Mouse (Mus musculus): ENCODE data around the gene Vegfa. TPM values are rescaled to one million over a fixed set of nuclear protein-coding genes. Genes with fewer than 3 reads are reported as not detected.

Gene Vegfa
- polyA plus RNA-seq, 1 experiment from 2014 or later, result 5.2 TPM

- no peaks in the 10 kb centered on the region for H3K36me3 ChIP-seq
- no peak for ATAC-seq (ENCODE audit: insufficient number of reproducible peaks, insufficient read depth, low FRiP score, low TSS enrichment)
- peaks cover 30% of the 10 kb centered on the region for H3K4me1 ChIP-seq
- no peak overlapping the region for H3K4me3 ChIP-seq
- no peak overlapping the region for H3K27ac ChIP-seq
- H3K9me3 ChIP-seq, result no peaks in the 10 kb centered on the region
- 82% methylated on average over 3 of the region's 3 CpGs for WGBS
- no peaks in the 10 kb centered on the region for H3K27me3 ChIP-seq
- no peak overlapping the region for H3K4me2 ChIP-seq (replicated peaks)
- H3K9ac ChIP-seq, result no peak overlapping the region
Measured at GRCm38 (mm10) chr17:46071531-46071930, 39.4 kb upstream of the Vegfa start.

DNA sequence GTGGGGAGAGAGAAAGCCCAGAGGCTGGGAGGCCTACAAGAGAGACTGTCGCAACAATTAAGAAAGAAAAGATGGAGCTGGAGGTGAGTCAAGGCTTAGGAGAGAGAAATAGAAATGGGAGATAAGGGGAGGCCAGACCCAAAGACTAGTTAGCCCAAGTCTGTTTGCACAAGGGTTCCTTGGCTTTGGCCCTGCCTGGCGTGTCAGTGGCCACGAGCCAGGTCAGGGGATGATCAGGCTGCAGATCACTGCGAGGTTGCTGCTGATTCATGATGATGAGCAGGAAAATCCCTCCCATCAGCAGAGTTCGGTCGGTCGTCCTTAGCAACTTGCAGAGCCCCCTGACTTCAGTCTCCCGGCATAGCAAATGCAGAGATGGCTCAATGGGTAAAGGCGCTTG, 37.9 kb upstream of the Vegfa start:
- 73% methylated on average over 9 of the region's 9 CpGs for WGBS
- no peak overlapping the region for H3K4me3 ChIP-seq
- H3K36me3 ChIP-seq, result no peaks in the 10 kb centered on the region
- ATAC-seq (ENCODE audit: insufficient number of reproducible peaks, insufficient read depth, low FRiP score, low TSS enrichment), result no peak
- no peak overlapping the region for H3K4me2 ChIP-seq (replicated peaks)
- H3K27ac ChIP-seq, result no peak overlapping the region
- peaks cover 29% of the 10 kb centered on the region for H3K4me1 ChIP-seq
- H3K27me3 ChIP-seq, result no peaks in the 10 kb centered on the region
- no peaks in the 10 kb centered on the region for H3K9me3 ChIP-seq
- no peak overlapping the region for H3K9ac ChIP-seq

GRCm38 (mm10) chr17:46063974-46064312, 31.8 kb upstream of the Vegfa start:
- 56% methylated on average over 6 of the region's 6 CpGs for WGBS
- peak overlapping the region; percentile 64 for H3K27ac ChIP-seq
- H3K9me3 ChIP-seq, result no peaks in the 10 kb centered on the region
- no peaks in the 10 kb centered on the region for H3K27me3 ChIP-seq
- H3K9ac ChIP-seq, result no peak overlapping the region
- ATAC-seq (ENCODE audit: insufficient number of reproducible peaks, insufficient read depth, low FRiP score, low TSS enrichment), result no peak
- H3K4me1 ChIP-seq, result peaks cover 14% of the 10 kb centered on the region
- H3K4me3 ChIP-seq, result no peak overlapping the region
- no peaks in the 10 kb centered on the region for H3K36me3 ChIP-seq
- no peak overlapping the region for H3K4me2 ChIP-seq (replicated peaks)

DNA sequence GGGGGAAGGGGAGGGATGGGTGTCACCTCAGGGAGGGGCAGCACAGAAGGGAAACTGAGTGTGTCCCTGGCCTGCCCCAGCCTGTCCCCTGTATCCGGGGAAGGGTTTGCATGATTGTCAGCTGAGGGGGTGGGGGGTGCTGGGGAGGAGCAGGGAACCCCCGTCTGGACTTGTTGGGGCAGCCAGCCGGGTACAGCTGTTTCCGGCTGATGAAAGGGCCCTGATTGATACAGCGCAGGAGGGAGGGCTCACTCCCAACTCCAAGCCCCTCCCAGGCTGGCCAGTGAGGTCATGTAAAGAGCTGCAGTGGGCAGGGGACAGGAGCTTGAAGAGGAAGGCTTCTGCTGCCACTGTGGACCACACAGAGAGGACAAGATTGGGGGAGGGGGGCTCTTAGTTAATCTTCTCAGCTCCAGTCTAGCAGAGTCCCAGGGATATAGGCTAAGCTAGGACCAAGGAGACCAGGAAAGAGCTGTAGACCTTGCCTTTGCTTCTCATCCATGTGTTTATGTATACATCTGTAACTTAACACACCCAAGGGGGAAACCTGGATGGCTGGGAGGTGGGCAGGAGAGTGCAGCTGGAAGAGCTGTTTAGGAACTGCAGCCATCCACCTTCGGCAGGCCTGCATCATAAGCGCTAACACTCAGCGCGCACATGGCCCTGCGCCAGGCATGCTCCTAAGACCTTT, 31.3 kb upstream of the Vegfa start:
- peak overlapping the region; percentile 64 for H3K27ac ChIP-seq
- 23% methylated on average over 10 of the region's 10 CpGs for whole genome bisulfite sequencing
- no peaks in the 10 kb centered on the region for H3K27me3 ChIP-seq
- peak; percentile 72; the same call in 1 of the 2 replicates for ATAC-seq (ENCODE audit: insufficient number of reproducible peaks, insufficient read depth, low FRiP score, low TSS enrichment)
- peak overlapping the region; percentile 27; the same call in 1 of the 2 replicates for H3K9ac ChIP-seq
- H3K4me1 ChIP-seq, result peaks cover 14% of the 10 kb centered on the region
- no peaks in the 10 kb centered on the region for H3K9me3 ChIP-seq
- no peaks in the 10 kb centered on the region for H3K36me3 ChIP-seq
- 0 out of 2 replicates have a peak overlapping the region, but pooled peaks have one; percentile 19 for H3K4me2 ChIP-seq (replicated peaks)
- H3K4me3 ChIP-seq, result no peak overlapping the region

- no peak for ATAC-seq (ENCODE audit: insufficient number of reproducible peaks, insufficient read depth, low FRiP score, low TSS enrichment)
- H3K4me1 ChIP-seq, result peaks cover 20% of the 10 kb centered on the region
- no peak overlapping the region for H3K4me3 ChIP-seq
- no peaks in the 10 kb centered on the region for H3K9me3 ChIP-seq
- no peak overlapping the region for H3K27ac ChIP-seq
- H3K36me3 ChIP-seq, result no peaks in the 10 kb centered on the region
- 70% methylated on average over 3 of the region's 3 CpGs for WGBS
- H3K9ac ChIP-seq, result no peak overlapping the region
- no peaks in the 10 kb centered on the region for H3K27me3 ChIP-seq
- H3K4me2 ChIP-seq (replicated peaks), result no peak overlapping the region
Measured at GRCm38 (mm10) chr17:46060253-46060652, 28.1 kb upstream of the Vegfa start.

- H3K4me2 ChIP-seq (replicated peaks), result no peak overlapping the region
- H3K9ac ChIP-seq, result no peak overlapping the region
- H3K4me1 ChIP-seq, result peaks cover 20% of the 10 kb centered on the region
- no peak overlapping the region for H3K4me3 ChIP-seq
- H3K27ac ChIP-seq, result no peak overlapping the region
- no peaks in the 10 kb centered on the region for H3K36me3 ChIP-seq
- 78% methylated on average over 15 of the region's 15 CpGs for WGBS
- no peak for ATAC-seq (ENCODE audit: insufficient number of reproducible peaks, insufficient read depth, low FRiP score, low TSS enrichment)
- no peaks in the 10 kb centered on the region for H3K9me3 ChIP-seq
- H3K27me3 ChIP-seq, result no peaks in the 10 kb centered on the region
Measured at GRCm38 (mm10) chr17:46059226-46059825, 27.2 kb upstream of the Vegfa start.

- peaks cover 13% of the 10 kb centered on the region for H3K4me1 ChIP-seq
- no peak overlapping the region for H3K4me2 ChIP-seq (replicated peaks)
- 0 out of 2 replicates have a peak overlapping the region, but pooled peaks have one; percentile 18 for H3K27ac ChIP-seq
- 41% methylated on average over 7 of the region's 7 CpGs for WGBS
- no peaks in the 10 kb centered on the region for H3K36me3 ChIP-seq
- no peak for ATAC-seq (ENCODE audit: insufficient number of reproducible peaks, insufficient read depth, low FRiP score, low TSS enrichment)
- no peak overlapping the region for H3K9ac ChIP-seq
- H3K4me3 ChIP-seq, result no peak overlapping the region
- no peaks in the 10 kb centered on the region for H3K9me3 ChIP-seq
- H3K27me3 ChIP-seq, result no peaks in the 10 kb centered on the region
Measured at GRCm38 (mm10) chr17:46056288-46056687, 24.1 kb upstream of the Vegfa start.

GRCm38 (mm10) chr17:46055736-46056135, 23.6 kb upstream of the Vegfa start:
- 0 out of 2 replicates have a peak overlapping the region, but pooled peaks have one; percentile 18 for H3K27ac ChIP-seq
- H3K4me2 ChIP-seq (replicated peaks), result no peak overlapping the region
- H3K4me3 ChIP-seq, result no peak overlapping the region
- no peak overlapping the region for H3K9ac ChIP-seq
- no peak for ATAC-seq (ENCODE audit: insufficient number of reproducible peaks, insufficient read depth, low FRiP score, low TSS enrichment)
- no peaks in the 10 kb centered on the region for H3K36me3 ChIP-seq
- H3K9me3 ChIP-seq, result no peaks in the 10 kb centered on the region
- H3K4me1 ChIP-seq, result peaks cover 13% of the 10 kb centered on the region
- H3K27me3 ChIP-seq, result no peaks in the 10 kb centered on the region
- 60% methylated on average over 7 of the region's 7 CpGs for WGBS

DNA sequence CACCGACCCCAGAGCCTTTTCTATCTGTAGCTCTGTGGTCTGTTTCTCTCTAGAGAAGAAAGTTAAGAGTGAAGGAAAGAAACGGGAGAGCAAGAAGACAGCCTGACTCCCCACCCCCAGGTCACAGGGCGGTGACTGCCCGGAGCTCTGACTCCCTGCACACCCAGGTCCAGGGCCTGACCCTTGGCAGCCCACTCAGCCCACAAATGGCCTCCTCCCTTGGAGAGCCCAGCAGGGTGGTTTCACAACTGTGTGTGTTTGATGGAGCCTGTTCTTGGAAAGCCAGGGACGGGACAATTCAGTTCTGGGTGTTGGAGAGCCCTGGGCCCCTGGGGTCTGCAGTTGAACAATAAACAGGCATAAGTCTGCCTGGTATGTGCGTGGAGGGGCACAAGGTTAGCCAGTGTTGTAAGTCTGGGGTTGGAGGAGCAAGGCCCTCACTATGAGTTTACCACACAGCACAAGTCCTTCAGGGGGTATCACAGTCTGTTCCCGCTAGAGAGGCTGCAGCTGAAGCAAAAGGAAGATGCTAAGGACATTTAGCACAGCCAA, 21.2 kb upstream of the Vegfa start:
- 69% methylated on average over 7 of the region's 7 CpGs for WGBS
- no peak overlapping the region for H3K9ac ChIP-seq
- H3K4me1 ChIP-seq, result peaks cover 21% of the 10 kb centered on the region
- no peak overlapping the region for H3K27ac ChIP-seq
- no peak overlapping the region for H3K4me2 ChIP-seq (replicated peaks)
- 0 out of 2 replicates have a peak, but pooled peaks cover under 1% of the 10 kb centered on the region for H3K9me3 ChIP-seq
- no peak for ATAC-seq (ENCODE audit: insufficient number of reproducible peaks, insufficient read depth, low FRiP score, low TSS enrichment)
- H3K27me3 ChIP-seq, result no peaks in the 10 kb centered on the region
- no peak overlapping the region for H3K4me3 ChIP-seq
- no peaks in the 10 kb centered on the region for H3K36me3 ChIP-seq

DNA sequence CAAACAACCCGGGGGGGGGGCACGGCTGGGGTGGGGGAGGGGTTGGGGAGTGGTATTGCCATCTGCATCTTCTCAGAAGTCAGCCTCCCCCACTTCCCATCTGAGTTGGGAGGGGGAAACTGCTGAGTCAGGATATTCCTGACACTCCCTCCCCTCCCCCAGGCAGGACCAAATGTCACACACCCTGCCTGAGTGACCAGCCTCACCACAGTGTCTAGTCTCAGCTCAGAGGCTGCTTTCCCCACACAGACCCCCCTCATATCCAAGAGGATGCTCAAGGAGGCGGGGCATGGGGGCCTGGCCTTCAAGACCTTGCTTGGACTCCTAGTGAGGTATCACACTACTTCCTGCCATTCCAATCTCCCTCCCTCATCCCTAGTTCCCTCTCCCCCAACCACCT, 20.0 kb upstream of the Vegfa start:
- Histone ChIP-seq H3K9me3 (0 out of 2 replicates have a peak, but pooled peaks cover 6% of the 10 kb centered on the region), H3K36me3 (no peaks in the 10 kb centered on the region), H3K27ac (no peak overlapping the region), H3K4me2 (replicated peaks) (no peak overlapping the region), H3K4me3 (no peak overlapping the region), H3K9ac (no peak overlapping the region), H3K4me1 (peaks cover 21% of the 10 kb centered on the region), H3K27me3 (no peaks in the 10 kb centered on the region)
- 33% methylated on average over 3 of the region's 3 CpGs for WGBS
- ATAC-seq (ENCODE audit: insufficient number of reproducible peaks, insufficient read depth, low FRiP score, low TSS enrichment), result no peak

GRCm38 (mm10) chr17:46051356-46051755, 19.2 kb upstream of the Vegfa start:
- 73% methylated on average over 5 of the region's 5 CpGs for WGBS

DNA sequence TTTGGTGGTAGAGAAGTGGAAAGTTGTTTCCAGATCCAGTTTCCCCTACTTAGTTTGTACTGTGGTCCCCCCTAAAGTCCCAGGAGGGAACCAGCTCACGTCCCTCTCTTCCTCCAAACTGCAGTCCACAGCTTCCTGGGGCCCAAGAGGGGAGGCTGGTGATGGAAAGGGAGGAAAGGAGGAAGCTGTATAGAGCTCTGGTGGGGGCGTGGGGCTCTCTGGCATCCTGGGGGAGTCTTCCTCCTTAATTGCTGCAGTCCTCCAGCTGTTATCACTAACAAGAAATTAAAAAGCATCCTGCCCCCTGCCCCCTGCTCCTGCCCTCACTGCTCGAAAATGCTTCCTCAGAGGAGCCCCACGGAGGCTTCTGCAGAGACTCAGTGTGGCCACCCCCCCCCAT, 17.4 kb upstream of the Vegfa start:
- Histone ChIP-seq H3K4me3 (no peak overlapping the region), H3K36me3 (no peaks in the 10 kb centered on the region), H3K9me3 (0 out of 2 replicates have a peak, but pooled peaks cover 6% of the 10 kb centered on the region), H3K4me1 (peaks cover 15% of the 10 kb centered on the region), H3K27ac (no peak overlapping the region), H3K27me3 (no peaks in the 10 kb centered on the region), H3K9ac (no peak overlapping the region), H3K4me2 (replicated peaks) (no peak overlapping the region)
- no peak for ATAC-seq (ENCODE audit: insufficient number of reproducible peaks, insufficient read depth, low FRiP score, low TSS enrichment)
- WGBS, result 30% methylated on average over 4 of the region's 4 CpGs

More at GRCm38 (mm10) chr17:46051356-46051755, 19.2 kb upstream of the Vegfa start:
- Histone ChIP-seq H3K9me3 (0 out of 2 replicates have a peak, but pooled peaks cover 6% of the 10 kb centered on the region), H3K4me2 (replicated peaks) (no peak overlapping the region), H3K4me3 (no peak overlapping the region), H3K27me3 (no peaks in the 10 kb centered on the region), H3K27ac (no peak overlapping the region), H3K36me3 (no peaks in the 10 kb centered on the region), H3K9ac (no peak overlapping the region), H3K4me1 (peaks cover 19% of the 10 kb centered on the region)
- ATAC-seq (ENCODE audit: insufficient number of reproducible peaks, insufficient read depth, low FRiP score, low TSS enrichment), result no peak
